Mouse (Mus musculus): ENCODE results near the gene Orc5. TPM values are rescaled to one million over a fixed set of nuclear protein-coding genes. Genes with fewer than 3 reads are reported as not detected.

The Orc5 gene
- polyA plus RNA-seq, 1 experiment from 2014 or later = 43.0 TPM

DNA sequence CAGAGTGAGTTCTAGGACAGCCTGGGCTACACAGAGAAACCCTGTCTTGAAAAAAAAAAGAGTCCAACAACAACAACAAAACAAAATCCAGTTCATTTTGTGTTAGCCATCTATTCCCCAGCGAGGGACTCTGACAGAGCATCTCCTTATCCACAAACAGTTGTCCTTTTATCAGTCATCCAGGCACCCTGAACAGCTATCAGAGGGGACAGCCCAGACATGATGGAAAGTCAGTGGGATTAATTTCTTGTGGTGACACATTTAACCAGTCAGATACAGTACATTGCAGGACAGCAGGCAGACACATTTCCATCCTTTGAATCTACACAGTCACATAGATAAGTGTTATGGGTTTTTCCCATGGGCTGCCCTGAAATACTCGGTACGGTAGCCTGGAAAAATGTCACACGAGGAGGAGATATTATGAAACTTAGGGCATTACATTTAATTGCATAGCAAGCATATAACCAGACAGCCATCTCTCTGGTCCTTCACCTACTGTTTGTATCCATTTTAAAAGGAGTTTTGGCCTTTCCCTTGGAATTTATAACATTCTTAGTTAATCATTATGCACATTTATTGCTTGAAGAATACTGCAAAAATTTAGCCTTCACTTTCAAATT, 7.4 kb upstream of the Orc5 start:
- Histone ChIP-seq H3K36me3 (no peaks in the 10 kb centered on the region), H3K4me1 (replicated peaks) (no peaks in the 10 kb centered on the region), H3K9me3 (no peaks in the 10 kb centered on the region), H3K4me2 (replicated peaks) (no peak overlapping the region), H3K9ac (no peak overlapping the region), H3K27me3 (replicated peaks) (no peaks in the 10 kb centered on the region), H3K27ac (no peak overlapping the region), H3K4me3 (replicated peaks) (no peak overlapping the region)
- WGBS = 65% methylated on average over 4 of the region's 4 CpGs
- ATAC-seq = peak; percentile 39; the same call in 1 of the 2 replicates

DNA sequence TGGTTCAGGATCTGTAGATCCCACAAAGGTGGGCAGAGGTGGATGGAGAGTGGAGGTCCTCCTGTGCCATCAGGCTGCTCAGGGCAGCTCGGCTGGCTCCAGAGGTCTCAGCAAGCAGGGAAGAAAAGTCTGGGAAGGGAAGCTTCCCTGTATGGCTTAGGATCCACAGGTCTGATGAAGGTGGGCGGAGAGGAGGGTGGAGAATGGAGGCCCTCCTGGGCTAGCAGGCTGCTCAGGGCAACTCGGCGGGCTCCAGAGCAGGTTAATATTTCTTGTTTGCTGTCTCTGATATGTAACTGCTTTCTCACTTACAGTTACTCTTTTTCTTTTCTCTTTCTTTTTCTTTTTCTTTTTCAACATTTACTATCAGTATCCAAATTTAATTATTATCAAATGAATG, 6.5 kb upstream of the Orc5 start:
- no peak for ATAC-seq
- WGBS = 94% methylated on average over 4 of the region's 4 CpGs
- H3K4me2 ChIP-seq (replicated peaks) = no peak overlapping the region
- no peaks in the 10 kb centered on the region for H3K36me3 ChIP-seq
- no peak overlapping the region for H3K27ac ChIP-seq
- H3K9me3 ChIP-seq = no peaks in the 10 kb centered on the region
- no peak overlapping the region for H3K4me3 ChIP-seq (replicated peaks)
- no peaks in the 10 kb centered on the region for H3K4me1 ChIP-seq (replicated peaks)
- H3K9ac ChIP-seq = no peak overlapping the region
- no peaks in the 10 kb centered on the region for H3K27me3 ChIP-seq (replicated peaks)

DNA sequence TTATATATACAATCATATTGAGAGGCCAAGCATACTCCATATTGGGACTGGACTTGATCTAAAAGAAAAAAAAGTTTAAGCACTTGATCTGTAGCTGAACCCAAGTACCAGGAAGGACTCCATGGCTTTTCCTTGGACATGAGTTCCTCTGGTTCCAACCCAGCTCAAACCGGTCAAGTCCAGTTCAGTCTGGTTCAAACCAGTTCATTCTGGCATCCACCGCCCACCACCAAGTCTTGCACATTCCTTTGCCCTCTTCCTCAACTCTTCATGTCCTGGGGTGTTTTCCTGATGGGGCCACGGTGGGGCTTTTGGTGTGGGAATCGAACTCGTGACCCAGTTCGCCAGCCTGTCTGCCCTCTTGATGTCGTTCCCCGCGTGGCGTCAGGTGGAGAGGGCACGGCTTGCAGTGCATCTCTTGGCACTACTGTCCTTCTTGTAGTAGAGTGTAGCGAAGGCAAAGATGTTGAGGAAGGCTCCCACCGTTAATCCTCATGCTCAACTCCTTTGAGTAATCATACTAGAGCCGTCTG, 2.1 kb upstream of the Orc5 start:
- 92% methylated on average over 14 of the region's 14 CpGs for WGBS
- no peak for ATAC-seq
- no peak overlapping the region for H3K4me3 ChIP-seq (replicated peaks)
- H3K4me1 ChIP-seq (replicated peaks) = no peaks in the 10 kb centered on the region
- H3K27me3 ChIP-seq (replicated peaks) = no peaks in the 10 kb centered on the region
- no peaks in the 10 kb centered on the region for H3K9me3 ChIP-seq
- no peak overlapping the region for H3K27ac ChIP-seq
- H3K9ac ChIP-seq = no peak overlapping the region
- H3K4me2 ChIP-seq (replicated peaks) = no peak overlapping the region
- H3K36me3 ChIP-seq = no peaks in the 10 kb centered on the region

DNA sequence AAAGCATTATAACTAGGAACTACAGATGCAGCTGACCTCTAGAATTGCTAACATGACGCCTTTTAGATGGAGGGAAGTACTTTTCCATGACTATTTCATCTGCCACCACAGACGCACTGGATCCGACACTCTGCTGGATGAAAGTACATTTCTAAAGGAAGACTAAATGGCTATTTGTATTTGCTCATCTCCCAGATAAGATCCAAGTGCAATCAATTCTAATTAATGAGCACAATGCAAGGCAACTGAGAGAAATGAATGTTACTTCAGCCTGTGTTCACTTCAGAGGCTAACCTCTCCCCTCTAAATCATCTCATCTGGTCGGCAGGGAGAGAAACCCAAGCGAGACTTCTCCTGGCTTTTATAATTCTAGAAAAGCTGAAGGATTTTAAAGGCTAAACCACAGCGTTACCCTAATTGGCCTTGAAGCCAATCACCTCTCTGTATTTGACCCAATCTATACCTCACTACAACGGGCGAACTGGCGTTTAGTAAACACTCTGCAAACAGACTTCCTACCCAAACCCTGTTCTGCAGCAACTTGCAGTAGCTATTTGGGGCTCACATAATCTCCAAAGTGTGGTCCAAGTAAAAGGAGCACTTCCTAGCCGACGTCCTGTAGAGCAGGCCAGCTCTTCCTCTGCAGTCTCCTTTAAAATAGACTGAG, 730 bp downstream of the Orc5 start:
- peaks cover 8% of the 10 kb centered on the region; the same call in 1 of the 2 replicates for H3K36me3 ChIP-seq
- WGBS = 8% methylated on average over 11 of the region's 11 CpGs
- H3K4me1 ChIP-seq (replicated peaks) = no peaks in the 10 kb centered on the region
- no peaks in the 10 kb centered on the region for H3K9me3 ChIP-seq
- no peaks in the 10 kb centered on the region for H3K27me3 ChIP-seq (replicated peaks)
- H3K9ac ChIP-seq = peak overlapping the region; percentile 81
- peak overlapping the region; percentile 74 for H3K27ac ChIP-seq
- H3K4me3 ChIP-seq (replicated peaks) = peak overlapping the region; percentile 72
- peak overlapping the region; percentile 73 for H3K4me2 ChIP-seq (replicated peaks)
- ATAC-seq = no peak

- WGBS = 45% methylated on average over 6 of the region's 6 CpGs
- Histone ChIP-seq H3K4me1 (replicated peaks) (no peaks in the 10 kb centered on the region), H3K27me3 (replicated peaks) (no peaks in the 10 kb centered on the region), H3K9me3 (no peaks in the 10 kb centered on the region), H3K9ac (no peak overlapping the region), H3K27ac (no peak overlapping the region), H3K4me2 (replicated peaks) (peak overlapping the region; percentile 73), H3K4me3 (replicated peaks) (no peak overlapping the region), H3K36me3 (peaks cover 8% of the 10 kb centered on the region; the same call in 1 of the 2 replicates)
- 0 out of 2 replicates have a peak, but pooled peaks have one; percentile 13 for ATAC-seq
These were observed 1.6 kb downstream of the Orc5 start for GRCm38 (mm10) chr5:22548556-22549161.

GRCm38 (mm10) chr5:22546536-22546935, 3.7 kb downstream of the Orc5 start:
- 92% methylated on average over 5 of the region's 5 CpGs for WGBS
- H3K27ac ChIP-seq = no peak overlapping the region
- no peak overlapping the region for H3K9ac ChIP-seq
- no peaks in the 10 kb centered on the region for H3K9me3 ChIP-seq
- no peak for ATAC-seq
- H3K27me3 ChIP-seq (replicated peaks) = no peaks in the 10 kb centered on the region
- no peaks in the 10 kb centered on the region for H3K4me1 ChIP-seq (replicated peaks)
- no peak overlapping the region for H3K4me2 ChIP-seq (replicated peaks)
- peaks cover 11% of the 10 kb centered on the region; the same call in 1 of the 2 replicates for H3K36me3 ChIP-seq
- no peak overlapping the region for H3K4me3 ChIP-seq (replicated peaks)

DNA sequence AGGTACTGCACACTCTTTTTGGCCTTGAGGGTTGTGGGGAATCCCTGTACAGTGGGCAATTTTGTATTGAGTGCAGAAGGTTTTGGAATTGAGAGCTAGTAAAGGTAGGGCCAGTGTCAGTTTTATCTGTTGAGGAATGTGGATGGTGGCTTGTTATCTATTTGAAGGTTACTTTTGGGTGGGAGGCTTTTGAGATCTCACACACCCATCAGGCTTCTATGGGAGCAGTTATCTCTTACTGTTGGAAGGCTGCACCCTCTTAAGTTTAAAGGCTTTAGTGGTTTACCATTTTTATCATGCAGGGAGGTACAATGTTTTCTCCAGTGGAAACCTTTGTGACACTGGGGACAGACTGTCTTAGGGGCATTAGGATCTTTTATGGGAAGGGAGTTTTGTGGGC, 4.9 kb downstream of the Orc5 start:
- no peak for ATAC-seq
- H3K27me3 ChIP-seq (replicated peaks) = no peaks in the 10 kb centered on the region
- H3K36me3 ChIP-seq = peaks cover 11% of the 10 kb centered on the region; the same call in 1 of the 2 replicates
- no peak overlapping the region for H3K4me3 ChIP-seq (replicated peaks)
- no peaks in the 10 kb centered on the region for H3K4me1 ChIP-seq (replicated peaks)
- no peak overlapping the region for H3K9ac ChIP-seq
- H3K27ac ChIP-seq = no peak overlapping the region
- H3K9me3 ChIP-seq = no peaks in the 10 kb centered on the region
- no peak overlapping the region for H3K4me2 ChIP-seq (replicated peaks)

- H3K27ac ChIP-seq = no peak overlapping the region
- H3K9me3 ChIP-seq = no peaks in the 10 kb centered on the region
- no peaks in the 10 kb centered on the region for H3K27me3 ChIP-seq (replicated peaks)
- ATAC-seq = no peak
- H3K9ac ChIP-seq = no peak overlapping the region
- 95% methylated on average over 2 of the region's 2 CpGs for whole genome bisulfite sequencing
- H3K4me1 ChIP-seq (replicated peaks) = no peaks in the 10 kb centered on the region
- H3K4me2 ChIP-seq (replicated peaks) = no peak overlapping the region
- H3K4me3 ChIP-seq (replicated peaks) = no peak overlapping the region
- peaks cover 17% of the 10 kb centered on the region; the same call in 1 of the 2 replicates for H3K36me3 ChIP-seq
These were observed 7.6 kb downstream of the Orc5 start for GRCm38 (mm10) chr5:22542676-22543075.

DNA sequence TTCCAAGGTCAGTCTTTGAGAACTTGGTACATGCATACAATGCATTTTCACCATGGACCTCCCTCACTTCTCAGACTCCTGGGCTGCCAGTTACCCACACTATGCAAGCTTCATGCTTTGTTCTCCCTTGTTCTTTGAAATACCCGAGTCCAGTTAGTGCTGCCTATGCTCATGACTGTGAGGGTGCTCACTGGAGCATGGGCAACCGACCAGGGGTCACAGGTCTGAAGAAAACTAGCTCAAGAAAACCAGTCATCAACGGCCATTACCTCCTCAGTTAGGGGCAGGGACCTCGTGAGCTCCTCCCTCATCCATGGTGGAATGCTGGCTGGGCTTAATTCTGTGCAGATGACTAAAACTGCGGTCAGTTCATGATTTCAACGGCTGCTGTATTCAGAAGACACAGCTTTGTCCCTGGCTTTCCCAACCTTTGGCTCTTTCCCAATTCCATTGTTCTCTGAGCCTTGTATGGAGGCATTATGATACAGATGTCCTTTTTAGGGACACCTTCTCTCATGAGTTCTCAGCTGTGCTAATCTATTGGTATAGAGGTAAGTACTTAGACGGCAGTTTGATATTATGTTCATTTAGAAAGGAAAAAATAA, 11.1 kb downstream of the Orc5 start:
- H3K9me3 ChIP-seq = no peaks in the 10 kb centered on the region
- no peak overlapping the region for H3K27ac ChIP-seq
- peaks cover 15% of the 10 kb centered on the region; the same call in 1 of the 2 replicates for H3K36me3 ChIP-seq
- no peak for ATAC-seq
- H3K9ac ChIP-seq = no peak overlapping the region
- H3K27me3 ChIP-seq (replicated peaks) = no peaks in the 10 kb centered on the region
- WGBS = 92% methylated on average over 7 of the region's 7 CpGs
- H3K4me2 ChIP-seq (replicated peaks) = no peak overlapping the region
- H3K4me1 ChIP-seq (replicated peaks) = no peaks in the 10 kb centered on the region
- H3K4me3 ChIP-seq (replicated peaks) = no peak overlapping the region

DNA sequence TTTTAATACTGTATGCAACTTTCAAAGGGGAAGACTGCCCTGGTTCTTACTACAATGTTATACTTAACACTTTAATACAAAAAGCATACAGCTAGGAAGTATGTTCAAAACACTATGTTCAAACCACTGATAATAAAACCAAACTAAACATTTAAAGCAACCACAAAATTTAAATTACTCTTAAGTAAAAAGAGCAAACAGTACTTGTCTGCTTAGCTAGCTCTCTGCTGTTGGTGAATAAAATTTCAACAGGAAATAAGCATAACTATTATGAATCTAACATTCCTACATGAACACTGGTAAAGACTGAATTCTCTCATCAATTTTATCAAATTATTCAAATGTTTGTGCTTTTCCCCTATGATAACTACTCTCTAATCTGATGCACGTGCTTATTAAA, 13.5 kb downstream of the Orc5 start:
- Histone ChIP-seq H3K27ac (no peak overlapping the region), H3K9me3 (no peaks in the 10 kb centered on the region), H3K27me3 (replicated peaks) (no peaks in the 10 kb centered on the region), H3K4me3 (replicated peaks) (no peak overlapping the region), H3K36me3 (0 out of 2 replicates have a peak, but pooled peaks cover 12% of the 10 kb centered on the region), H3K9ac (no peak overlapping the region), H3K4me1 (replicated peaks) (no peaks in the 10 kb centered on the region), H3K4me2 (replicated peaks) (no peak overlapping the region)
- 89% methylated on average over 1 of the region's 1 CpGs for WGBS
- ATAC-seq = no peak

DNA sequence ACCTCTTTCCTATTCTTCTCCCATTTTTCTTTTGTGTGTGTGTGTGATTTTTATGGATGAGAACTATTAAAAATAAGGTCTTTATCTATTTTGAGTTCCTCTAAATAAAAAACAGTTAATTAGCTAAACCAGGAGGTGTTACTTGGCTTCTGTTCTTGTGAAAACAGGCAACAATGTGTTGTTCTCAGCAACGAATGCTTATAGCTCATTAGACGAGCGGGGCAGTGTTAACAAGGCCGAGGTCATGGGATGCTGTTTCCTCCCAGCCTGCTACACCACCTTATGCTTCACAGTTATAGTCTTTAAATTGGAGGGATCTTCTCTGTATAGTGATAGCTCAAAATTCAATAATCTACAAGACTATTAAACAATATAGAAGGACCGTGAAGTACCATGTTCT, 17.7 kb downstream of the Orc5 start:
- Histone ChIP-seq H3K27me3 (replicated peaks) (no peaks in the 10 kb centered on the region), H3K4me2 (replicated peaks) (no peak overlapping the region), H3K9ac (no peak overlapping the region), H3K4me1 (replicated peaks) (no peaks in the 10 kb centered on the region), H3K27ac (no peak overlapping the region), H3K9me3 (no peaks in the 10 kb centered on the region), H3K36me3 (peaks cover 12% of the 10 kb centered on the region; the same call in 1 of the 2 replicates), H3K4me3 (replicated peaks) (no peak overlapping the region)
- 88% methylated on average over 5 of the region's 5 CpGs for WGBS
- no peak for ATAC-seq

- Histone ChIP-seq H3K4me2 (replicated peaks) (no peak overlapping the region), H3K27me3 (replicated peaks) (no peaks in the 10 kb centered on the region), H3K9me3 (no peaks in the 10 kb centered on the region), H3K36me3 (peaks cover 5% of the 10 kb centered on the region; the same call in 1 of the 2 replicates), H3K9ac (no peak overlapping the region), H3K4me3 (replicated peaks) (no peak overlapping the region), H3K4me1 (replicated peaks) (no peaks in the 10 kb centered on the region), H3K27ac (no peak overlapping the region)
- 84% methylated on average over 4 of the region's 4 CpGs for WGBS
- ATAC-seq = no peak
These were observed 27.6 kb downstream of the Orc5 start for GRCm38 (mm10) chr5:22522612-22523011.
